8 mouse cellular contexts compared by ENCODE assay signal in genomic region chr12:69370936-69371335, GRCm38 (mm10). TPM values are rescaled to one million over a fixed set of nuclear protein-coding genes. Genes with fewer than 3 reads are reported as not detected.
DNase-seq lines count a peak whose midpoint lies in the region; ATAC-seq and TF ChIP-seq lines count a peak whose summit lies in the region.

No protein-coding gene starts in this region.

- peaks cover 19% of the 10 kb centered on the region for H3K36me3 ChIP-seq in embryonic facial prominence, embryonic 14.5 days (ENCODE audit: control insufficient read depth, insufficient read depth, low read length)
- no peaks in the 10 kb centered on the region for H3K36me3 ChIP-seq in intestine, postnatal 0 days (ENCODE audit: control insufficient read depth, insufficient read depth)
- no peaks in the 10 kb centered on the region for H3K36me3 ChIP-seq in neural tube, embryonic 14.5 days (ENCODE audit: control insufficient read depth, insufficient read depth, low read length)

- peaks cover 3% of the 10 kb centered on the region for H3K4me1 ChIP-seq in lung, adult 2 months (ENCODE audit: control insufficient read depth, insufficient read depth, low read length)
- H3K4me1 ChIP-seq in embryonic facial prominence, embryonic 14.5 days (ENCODE audit: control insufficient read depth, insufficient read depth, low read length) = peaks cover 15% of the 10 kb centered on the region; the same call in 1 of the 2 replicates
- H3K4me1 ChIP-seq in intestine, postnatal 0 days (replicated peaks; ENCODE audit: control insufficient read depth, insufficient read depth, low read length) = 0 out of 2 replicates have a peak, but pooled peaks cover 4% of the 10 kb centered on the region
- peaks cover 16% of the 10 kb centered on the region for H3K4me1 ChIP-seq in neural tube, embryonic 14.5 days (ENCODE audit: control insufficient read depth, insufficient read depth, low read length)

- WGBS in lung, adult 2 months = 12% methylated on average over 7 of the region's 7 CpGs
- WGBS in embryonic facial prominence, embryonic 14.5 days = 10% methylated on average over 7 of the region's 7 CpGs
- whole genome bisulfite sequencing in intestine, postnatal 0 days = 7% methylated on average over 7 of the region's 7 CpGs
- WGBS in neural tube, embryonic 14.5 days = 20% methylated on average over 7 of the region's 7 CpGs

- ATAC-seq in embryonic facial prominence, embryonic 14.5 days (ENCODE audit: low read depth) = no peak
- no peak for ATAC-seq in intestine, postnatal 0 days
- ATAC-seq in neural tube, embryonic 14.5 days (ENCODE audit: low read depth) = no peak

- TF ChIP-seq POLR2A in lung, adult 2 months (IDR thresholded peaks at IDR 0.05; ENCODE audit: borderline replicate concordance, extremely low read depth, low read depth, low read length) = no peak

- H3K27ac ChIP-seq in embryonic facial prominence, embryonic 14.5 days (replicated peaks; ENCODE audit: low read depth, low read length) = peak overlapping the region; percentile 95
- H3K27ac ChIP-seq in intestine, postnatal 0 days (ENCODE audit: low read depth, low read length) = peak overlapping the region; percentile 100
- peak overlapping the region; percentile 89; the same call in 1 of the 2 replicates for H3K27ac ChIP-seq in neural tube, embryonic 14.5 days (ENCODE audit: low read depth, low read length)

- H3K9ac ChIP-seq in embryonic facial prominence, embryonic 14.5 days (ENCODE audit: low read depth, low read length) = peak overlapping the region; percentile 99
- peak overlapping the region; percentile 98 for H3K9ac ChIP-seq in intestine, postnatal 0 days (ENCODE audit: low read depth, low read length)
- H3K9ac ChIP-seq in neural tube, embryonic 14.5 days (replicated peaks; ENCODE audit: low read depth, low read length) = no peak overlapping the region; the same call in 1 of the 2 replicates

- H3K9me3 ChIP-seq in embryonic facial prominence, embryonic 14.5 days (ENCODE audit: control insufficient read depth, low read length) = no peaks in the 10 kb centered on the region
- no peaks in the 10 kb centered on the region for H3K9me3 ChIP-seq in intestine, postnatal 0 days (ENCODE audit: control insufficient read depth)
- no peaks in the 10 kb centered on the region for H3K9me3 ChIP-seq in neural tube, embryonic 14.5 days (ENCODE audit: control insufficient read depth, low read length)

- no peak for DNase-seq in lung, adult 2 months
- no peak for DNase-seq in lung, postnatal 10 days
- no peak for DNase-seq in embryonic facial prominence, embryonic 14.5 days (ENCODE audit: low spot score)
- no peak for DNase-seq in thymus, postnatal 0 days (ENCODE audit: low spot score)
- no peak for DNase-seq in cerebellum, postnatal 36 days
- no peak for DNase-seq in testis, postnatal 14 days (ENCODE audit: low spot score)

- H3K27me3 ChIP-seq in embryonic facial prominence, embryonic 14.5 days (replicated peaks; ENCODE audit: control insufficient read depth, insufficient read depth, low read length) = no peaks in the 10 kb centered on the region
- no peaks in the 10 kb centered on the region for H3K27me3 ChIP-seq in intestine, postnatal 0 days (replicated peaks; ENCODE audit: control insufficient read depth, insufficient read depth, low read length)
- H3K27me3 ChIP-seq in neural tube, embryonic 14.5 days (ENCODE audit: control insufficient read depth, insufficient read depth, low read length) = no peaks in the 10 kb centered on the region

- peak overlapping the region; percentile 74 for H3K4me3 ChIP-seq in lung, adult 2 months (replicated peaks; ENCODE audit: extremely low read depth, low read depth, low read length)
- H3K4me3 ChIP-seq in embryonic facial prominence, embryonic 14.5 days (ENCODE audit: low read depth, low read length) = peak overlapping the region; percentile 100
- H3K4me3 ChIP-seq in intestine, postnatal 0 days (ENCODE audit: low read depth, low read length) = peak overlapping the region; percentile 100
- H3K4me3 ChIP-seq in neural tube, embryonic 14.5 days (ENCODE audit: low read depth, low read length) = peak overlapping the region; percentile 99

- no peak for TF ChIP-seq CTCF in lung, adult 2 months (IDR thresholded peaks at IDR 0.05; ENCODE audit: insufficient read depth, low read length)
- no peak for TF ChIP-seq CTCF in intestine, postnatal 0 days (IDR thresholded peaks at IDR 0.05; ENCODE audit: low read depth)

- H3K4me2 ChIP-seq in embryonic facial prominence, embryonic 14.5 days (ENCODE audit: low read depth, low read length) = peak overlapping the region; percentile 92
- H3K4me2 ChIP-seq in intestine, postnatal 0 days (replicated peaks; ENCODE audit: low read depth) = peak overlapping the region; percentile 82
- peak overlapping the region; percentile 65 for H3K4me2 ChIP-seq in neural tube, embryonic 14.5 days (ENCODE audit: low read depth, low read length)

RNA-seq across cellular contexts. Expression of gene Arf6, which starts 1.0 kb away (rescaled TPM):
- polyA plus RNA-seq in lung, adult 2 months (2012; rRNA removed) = 164 and 217 TPM in 2 replicates
- 62.3 and 66.7 TPM in 2 replicates for polyA plus RNA-seq in embryonic facial prominence, embryonic 14.5 days (2014; fragmentation: Nextera tagmentation; extraction: Ambion mirVana)
- 82.7 and 86.3 TPM in 2 replicates for polyA plus RNA-seq in intestine, postnatal 0 days (2015; fragmentation: Nextera tagmentation; extraction: Ambion mirVana)
- 29.3 and 30.4 TPM in 2 replicates for polyA plus RNA-seq in neural tube, embryonic 14.5 days (2014; fragmentation: Nextera tagmentation; extraction: Ambion mirVana)
- polyA plus RNA-seq in thymus, postnatal 0 days (2015; fragmentation: Nextera tagmentation; extraction: Ambion mirVana) = 93.8 and 123 TPM in 2 replicates

RNA-seq across cellular contexts. Expression of gene Gm9887, which starts 1.3 kb away (rescaled TPM):
- polyA plus RNA-seq in lung, adult 2 months (2012; rRNA removed) = 2.3 and 5.2 TPM in 2 replicates
- 1.7 and 1.8 TPM in 2 replicates for polyA plus RNA-seq in embryonic facial prominence, embryonic 14.5 days (2014; fragmentation: Nextera tagmentation; extraction: Ambion mirVana)
- 1.9 and 2.4 TPM in 2 replicates for polyA plus RNA-seq in intestine, postnatal 0 days (2015; fragmentation: Nextera tagmentation; extraction: Ambion mirVana)
- 1.0 and 1.3 TPM in 2 replicates for polyA plus RNA-seq in neural tube, embryonic 14.5 days (2014; fragmentation: Nextera tagmentation; extraction: Ambion mirVana)
- 2.4 and 2.9 TPM in 2 replicates for polyA plus RNA-seq in thymus, postnatal 0 days (2015; fragmentation: Nextera tagmentation; extraction: Ambion mirVana)

RNA-seq across cellular contexts. Expression of gene Nemf, which starts 14.0 kb away (rescaled TPM):
- 3.2 and 6.4 TPM in 2 replicates for polyA plus RNA-seq in lung, adult 2 months (2012; rRNA removed)
- polyA plus RNA-seq in embryonic facial prominence, embryonic 14.5 days (2014; fragmentation: Nextera tagmentation; extraction: Ambion mirVana) = 65.8 and 75.1 TPM in 2 replicates
- 41.9 and 45.3 TPM in 2 replicates for polyA plus RNA-seq in intestine, postnatal 0 days (2015; fragmentation: Nextera tagmentation; extraction: Ambion mirVana)
- polyA plus RNA-seq in neural tube, embryonic 14.5 days (2014; fragmentation: Nextera tagmentation; extraction: Ambion mirVana) = 97.2 and 103 TPM in 2 replicates
- 84.3 and 93.2 TPM in 2 replicates for polyA plus RNA-seq in thymus, postnatal 0 days (2015; fragmentation: Nextera tagmentation; extraction: Ambion mirVana)
